Mouse (Mus musculus) c-Kit-positive CD71-negative TER-119-negative erythroid progenitor cells, embryonic 14.5 days (primary cell): Measurements from ENCODE around the gene Edf1.

Source experiments
- DNase-seq: peaks from one replicate; pipeline ENCODE4 v3.0.0-alpha.2; 2013; ENCODE audit warnings: low read depth

The Edf1 gene

GRCm38 (mm10) chr2:25561946-25562345, 4.3 kb downstream of the Edf1 start:
- no peak for DNase-seq

GRCm38 (mm10) chr2:25565741-25566140, 8.1 kb downstream of the Edf1 start:
- DNase-seq, result no peak

GRCm38 (mm10) chr2:25566558-25566957, 8.9 kb downstream of the Edf1 start:
- no peak for DNase-seq

- no peak for DNase-seq
Observed at GRCm38 (mm10) chr2:25568473-25569019, 10.9 kb downstream of the Edf1 start.

DNA sequence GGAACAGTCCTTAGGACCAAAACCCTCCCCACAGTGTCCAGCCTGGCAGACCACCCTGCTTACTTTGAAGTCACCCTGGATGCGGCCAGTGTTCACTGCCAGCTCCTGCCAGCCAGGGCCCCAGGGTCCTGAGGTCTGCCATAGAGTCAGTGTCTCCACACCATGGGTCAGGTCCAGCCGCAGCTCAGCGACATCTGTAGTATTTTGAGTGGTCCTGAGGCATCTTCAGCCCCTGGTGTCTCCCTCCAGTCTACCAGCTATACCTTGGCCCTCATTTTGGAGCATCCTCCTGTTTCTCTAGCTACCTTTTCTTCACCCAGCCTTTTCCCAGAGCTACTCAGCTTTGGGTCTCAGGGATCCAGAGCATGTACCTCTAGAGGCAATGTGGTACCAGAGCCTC, 11.7 kb downstream of the Edf1 start:
- no peak for DNase-seq

GRCm38 (mm10) chr2:25571221-25571620, 13.6 kb downstream of the Edf1 start:
- DNase-seq, result no peak

- DNase-seq, result no peak
Observed at GRCm38 (mm10) chr2:25573068-25573467, 15.4 kb downstream of the Edf1 start.

- no peak for DNase-seq
Observed at GRCm38 (mm10) chr2:25574136-25574535, 16.5 kb downstream of the Edf1 start.

DNA sequence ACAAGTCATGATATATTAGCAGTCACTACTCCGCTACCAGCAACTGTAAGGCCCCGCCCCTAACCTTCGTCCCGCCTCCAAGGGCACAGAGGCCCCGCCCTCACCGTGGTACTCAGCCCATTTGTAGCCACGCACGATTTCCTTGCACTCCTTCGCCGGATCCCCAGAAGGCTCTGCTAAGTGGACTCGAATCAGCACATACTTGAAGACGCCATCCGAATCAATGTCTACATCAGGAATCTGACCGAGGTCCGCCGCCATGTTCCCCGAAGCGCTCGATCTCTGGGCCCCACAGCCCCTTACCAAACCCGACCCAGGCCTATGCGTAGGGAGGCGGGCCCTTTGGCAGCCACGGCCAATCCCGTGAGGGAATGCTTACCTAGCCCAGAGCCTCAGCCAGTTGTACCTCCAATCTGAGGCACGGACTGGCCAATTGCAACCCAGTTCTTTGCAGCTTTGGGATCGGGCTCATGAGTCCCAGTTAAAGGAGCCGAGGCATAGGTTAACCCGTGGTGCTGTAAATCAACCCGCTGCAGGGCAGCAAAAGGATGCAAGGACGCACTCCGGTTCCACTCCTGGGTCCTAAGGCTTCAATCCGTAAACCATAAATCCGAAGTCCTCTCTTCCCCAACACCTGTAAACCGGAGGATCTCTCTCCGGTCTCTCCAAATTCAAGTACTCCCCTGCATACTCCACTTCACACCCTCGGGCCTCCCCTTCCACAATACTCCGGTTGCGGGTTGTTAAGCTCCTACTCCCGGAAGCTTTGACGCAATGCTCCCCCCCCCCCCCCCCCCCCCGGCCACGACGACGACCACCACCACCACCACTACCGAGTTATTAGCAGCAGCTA, 17.2 kb downstream of the Edf1 start, which contains the start of the genes Mamdc4 and Phpt1:
TSS of gene Mamdc4 (minus strand) at position 267 of the 853 bp plus-strand sequence.
TSS of gene Phpt1 (minus strand) at position 646 of the 853 bp plus-strand sequence.
- peak; percentile 89 for DNase-seq

- DNase-seq, result no peak
Observed at GRCm38 (mm10) chr2:25575432-25576027, 17.9 kb downstream of the Edf1 start.

- no peak for DNase-seq
Observed at GRCm38 (mm10) chr2:25576028-25576850, 18.6 kb downstream of the Edf1 start.

DNA sequence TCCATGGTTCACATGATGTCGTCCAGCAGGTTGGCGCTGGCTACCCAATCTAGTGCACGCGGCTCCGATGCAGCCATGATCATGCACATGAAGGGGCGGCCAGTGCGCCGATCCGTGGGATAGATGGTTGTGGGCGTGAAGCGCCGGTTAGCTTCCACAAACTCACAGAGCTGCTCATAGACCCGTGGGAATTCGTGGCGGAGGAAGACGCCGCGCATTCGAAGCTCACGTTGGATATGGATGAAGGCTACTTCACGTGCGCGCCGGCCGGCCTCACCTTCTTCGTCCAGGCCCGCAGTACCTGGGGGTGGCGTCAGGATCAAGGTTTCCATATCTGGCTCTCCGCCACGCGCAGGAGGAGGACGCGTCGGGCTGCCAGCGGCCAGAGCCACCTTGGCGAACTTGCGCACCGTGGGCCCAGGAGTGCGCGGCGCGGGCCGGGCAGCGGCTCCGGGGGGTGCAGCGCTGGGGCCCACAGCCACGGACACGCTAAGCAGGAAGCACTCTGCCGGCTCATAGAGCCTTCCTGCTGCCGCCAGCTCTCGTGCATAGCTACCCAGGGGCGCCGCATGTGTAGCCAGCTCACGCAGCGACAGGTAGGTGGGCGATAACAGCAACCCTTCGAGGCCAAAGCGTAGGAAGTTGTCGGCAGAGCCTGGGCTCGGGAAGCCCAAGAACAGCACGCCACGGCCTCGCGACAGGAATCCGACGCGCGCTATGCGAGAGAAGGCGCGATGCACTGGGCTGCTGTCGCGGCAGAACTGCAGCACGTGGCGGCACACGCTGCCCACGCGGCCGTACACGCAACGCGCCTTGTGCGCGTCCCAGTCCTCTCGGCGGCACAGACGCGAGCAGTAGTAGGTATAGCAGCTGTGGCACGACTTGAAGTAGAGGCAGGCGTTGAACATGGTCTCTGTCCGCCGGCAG, 19.6 kb downstream of the Edf1 start:
- no peak for DNase-seq

GRCm38 (mm10) chr2:25577951-25578795, 20.5 kb downstream of the Edf1 start:
- DNase-seq, result no peak

- no peak for DNase-seq
Observed at GRCm38 (mm10) chr2:25578796-25579736, 21.4 kb downstream of the Edf1 start.

DNA sequence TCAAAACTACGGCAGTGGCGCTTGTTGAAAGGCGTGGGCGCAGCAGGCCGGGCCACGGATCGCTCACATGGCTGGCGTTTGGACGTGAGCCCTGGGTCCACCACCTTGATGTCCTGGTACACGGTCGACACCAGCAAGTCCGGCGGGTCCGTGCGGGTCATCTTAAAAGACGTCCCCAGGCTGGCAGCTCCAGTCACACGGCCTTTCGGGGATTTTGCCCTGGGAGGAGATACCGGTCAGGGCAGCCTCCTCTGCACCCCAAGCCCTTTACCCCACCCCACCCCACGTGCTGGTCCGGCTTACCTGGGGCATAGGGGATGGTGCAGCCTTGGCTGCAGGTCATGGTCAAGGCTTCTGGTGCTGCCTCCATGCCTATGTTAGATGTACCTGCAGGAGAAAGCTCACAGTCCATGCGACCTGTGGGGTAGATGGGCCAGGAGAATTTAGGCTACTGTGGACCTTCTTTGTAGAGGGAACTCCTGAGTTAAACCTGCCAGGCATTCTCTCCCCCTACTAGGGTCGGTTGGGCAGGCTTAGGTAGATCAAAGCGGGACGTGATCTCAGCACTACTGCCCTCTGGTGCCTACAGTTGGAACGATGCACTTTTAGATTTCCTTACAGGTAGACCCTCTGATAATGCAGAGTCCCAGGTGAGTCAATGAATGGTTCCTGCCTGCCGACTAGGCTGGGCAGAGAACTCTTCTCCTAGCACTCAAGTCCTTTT, 22.3 kb downstream of the Edf1 start:
- DNase-seq, result no peak

GRCm38 (mm10) chr2:25580621-25581101, 23.0 kb downstream of the Edf1 start:
- no peak for DNase-seq

DNA sequence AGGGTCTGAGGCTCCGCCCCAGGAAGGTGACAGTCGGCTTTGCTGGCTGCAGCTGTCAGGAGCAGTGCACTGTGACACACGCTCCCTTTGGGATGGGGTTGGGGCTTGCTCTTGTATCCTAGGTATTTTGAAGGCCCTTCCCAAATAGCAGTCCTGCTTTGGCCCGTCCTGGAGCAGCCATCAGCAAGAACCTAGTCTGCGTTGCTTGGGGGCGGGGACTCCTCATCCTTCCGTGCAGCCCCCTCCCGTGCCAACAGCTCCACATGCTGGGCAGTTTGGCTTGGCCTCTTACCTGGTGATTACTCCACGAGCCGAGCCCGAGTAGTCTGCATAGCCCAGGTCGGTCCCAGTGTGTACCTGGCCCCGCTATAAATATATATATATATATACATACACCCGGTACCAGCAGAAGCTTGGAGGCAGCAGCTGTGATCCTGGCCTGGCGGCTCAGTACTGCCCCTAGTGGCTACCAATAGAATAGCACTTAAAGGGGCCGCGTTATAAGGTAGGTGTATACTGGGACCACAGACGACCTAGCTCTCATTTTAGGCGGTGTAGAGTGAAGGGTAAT, 23.7 kb downstream of the Edf1 start, which contains the start of gene Ajm1:
TSS of gene Ajm1 (minus strand) at position 464 of the 571 bp plus-strand sequence.
- no peak for DNase-seq

DNA sequence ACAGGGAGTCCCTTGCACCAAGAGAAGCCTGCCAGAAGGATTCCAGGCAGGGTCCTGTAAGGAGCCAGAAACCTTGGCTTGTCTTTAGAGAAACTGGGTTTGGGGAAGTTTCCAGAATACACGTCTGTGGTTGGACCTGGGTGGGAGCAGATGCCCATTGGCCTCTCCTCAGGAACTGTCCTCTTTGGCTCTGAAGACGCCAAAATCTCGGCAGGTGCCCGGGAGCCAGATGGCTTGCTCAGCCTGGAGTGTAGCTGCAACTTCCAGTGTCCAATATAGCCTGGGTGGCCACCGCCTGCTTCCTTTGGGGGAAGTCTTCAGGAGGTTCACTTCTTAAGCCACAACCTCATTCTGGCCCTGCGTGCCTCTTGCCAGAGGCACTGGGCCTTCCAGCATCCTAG, 24.3 kb downstream of the Edf1 start:
- no peak for DNase-seq
